Mouse (Mus musculus) spleen, postnatal 10 days (tissue): Measurements from ENCODE around the gene Pnpla5.

Experiments
- DNase-seq, 2 experiments: peaks; one replicate each; pipeline ENCODE4 v3.0.0; 2021 to 2022; ENCODE audit warnings: low spot score in 2 of 2

The Pnpla5 gene

GRCm38 (mm10) chr15:84065701-84066100, 57.3 kb downstream of the Pnpla5 start:
- no peak for DNase-seq

- DNase-seq: no peak
Measured at GRCm38 (mm10) chr15:84065140-84065539, 57.8 kb downstream of the Pnpla5 start, which contains the start of gene Efcab6. Gene Efcab6 (minus strand): TSS chr15:84065379.
